Mouse (Mus musculus) hindbrain, embryonic 14.5 days (tissue): Measurements from ENCODE around the gene Pard3. TPM values are rescaled to one million over a fixed set of nuclear protein-coding genes. Genes with fewer than 3 reads are reported as not detected.

Source experiments
- ATAC-seq: fragments of 200-750 bp; cut with Nextera tagmentation; 2 replicates; pipeline ENCODE4 v1.8.0; 2017; ENCODE audit warnings: moderate number of reproducible peaks, mild to moderate bottlenecking, moderate TSS enrichment, moderate library complexity; ENCODE audit not compliant: low FRiP score
- DNase-seq: peaks from one replicate; pipeline ENCODE4 v3.0.0-alpha.2; 2015; ENCODE audit warnings: low spot score
- H3K27ac ChIP-seq: fragments of 300-500 bp; sonication (generic); 2 replicates; pipeline ENCODE4 v1.5.1; 2014; ENCODE audit warnings: mild to moderate bottlenecking, moderate library complexity
- H3K27me3 ChIP-seq: fragments of 300-500 bp; sonication (generic); 2 replicates; pipeline ENCODE4 v1.6.1; 2014; ENCODE audit warnings: mild to moderate bottlenecking, low read length, mixed read lengths; ENCODE audit not compliant: control insufficient read depth, insufficient read depth
- H3K36me3 ChIP-seq: fragments of 300-500 bp; sonication (generic); replicated peaks from 2 replicates; pipeline ENCODE4 v1.6.1; 2014; ENCODE audit not compliant: control insufficient read depth, insufficient read depth
- H3K4me1 ChIP-seq: fragments of 300-500 bp; sonication (generic); replicated peaks from 2 replicates; pipeline ENCODE4 v1.6.1; 2014; ENCODE audit warnings: antibody characterized with exemption, low read length, mixed read lengths; ENCODE audit not compliant: control insufficient read depth, insufficient read depth
- H3K4me2 ChIP-seq: fragments of 300-500 bp; sonication (generic); replicated peaks from 2 replicates; pipeline ENCODE4 v1.6.1; 2014; ENCODE audit warnings: mild to moderate bottlenecking, moderate library complexity
- H3K4me3 ChIP-seq: fragments of 300-500 bp; sonication (generic); replicated peaks from 2 replicates; pipeline ENCODE4 v1.5.1; 2014; ENCODE audit warnings: mild to moderate bottlenecking, low read length
- H3K9ac ChIP-seq: fragments of 300-500 bp; sonication (generic); 2 replicates; pipeline ENCODE4 v1.6.1; 2014
- H3K9me3 ChIP-seq: fragments of 300-500 bp; sonication (generic); 2 replicates; pipeline ENCODE4 v1.6.1; 2016; ENCODE audit warnings: low read length; ENCODE audit not compliant: control insufficient read depth
- WGBS: fragments of 180-500 bp; shearing (Covaris S2); extraction: QIAGEN DNeasy Blood & Tissue Kit; methylation state at CpG from one replicate; pipeline ENCODE4 v1.1.7; 2014; 5-methylcytosine and 5-hydroxymethylcytosine counted together
- polyA plus RNA-seq: library from polyadenylated mRNA; unstranded; fragments of >200 nt; fragmentation: Nextera tagmentation; extraction: Ambion mirVana; gene quantifications from 2 replicates; pipeline ENCODE4 v1.2.1, GENCODE M21; 2014

Gene Pard3
- polyA plus RNA-seq, 1 experiment from 2014 or later, result 25.5 TPM

DNA sequence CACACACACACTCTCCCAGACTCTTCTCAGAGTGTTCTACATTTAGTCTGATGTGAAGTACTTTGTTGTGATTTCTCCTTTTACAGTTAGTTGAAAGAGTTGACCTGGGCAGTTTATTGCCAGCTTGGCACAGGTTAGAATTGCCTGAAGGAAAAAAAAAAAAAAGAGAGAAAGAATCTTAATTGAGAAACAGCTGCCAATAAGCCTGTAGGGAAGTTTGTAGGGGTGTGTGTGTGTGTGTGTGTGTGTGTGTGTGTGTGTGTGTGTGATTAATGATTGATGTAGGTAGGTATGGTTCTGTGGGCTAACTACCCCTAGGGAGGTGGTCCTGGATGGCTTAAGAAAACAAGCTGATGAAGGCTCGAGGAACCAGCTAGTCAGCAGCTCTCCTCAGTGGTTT is 252.1 kb downstream of the Pard3 start:
- no peak overlapping the region for H3K4me2 ChIP-seq
- no peaks in the 10 kb centered on the region for H3K9me3 ChIP-seq
- ATAC-seq (no peak), DNase-seq (no peak)
- H3K4me3 ChIP-seq, result no peak overlapping the region
- H3K4me1 ChIP-seq, result no peaks in the 10 kb centered on the region
- H3K9ac ChIP-seq, result no peak overlapping the region
- no peaks in the 10 kb centered on the region for H3K36me3 ChIP-seq
- 50% methylated on average over 1 of the region's 1 CpGs for WGBS
- H3K27ac ChIP-seq, result no peak overlapping the region; the same call in 1 of the 2 replicates
- no peaks in the 10 kb centered on the region for H3K27me3 ChIP-seq

GRCm38 (mm10) chr8:127317914-127318313 is 254.2 kb downstream of the Pard3 start:
- ATAC-seq (no peak), DNase-seq (no peak)
- Histone ChIP-seq H3K4me2 (no peak overlapping the region), H3K9me3 (no peaks in the 10 kb centered on the region), H3K27ac (no peak overlapping the region), H3K4me1 (no peaks in the 10 kb centered on the region), H3K4me3 (no peak overlapping the region), H3K27me3 (no peaks in the 10 kb centered on the region), H3K9ac (no peak overlapping the region), H3K36me3 (no peaks in the 10 kb centered on the region)
- 86% methylated on average over 1 of the region's 1 CpGs for WGBS

- Histone ChIP-seq H3K4me3 (no peak overlapping the region), H3K36me3 (no peaks in the 10 kb centered on the region), H3K4me2 (no peak overlapping the region), H3K9ac (no peak overlapping the region), H3K4me1 (no peaks in the 10 kb centered on the region), H3K27me3 (no peaks in the 10 kb centered on the region), H3K27ac (no peak overlapping the region), H3K9me3 (no peaks in the 10 kb centered on the region)
- DNase-seq (no peak), ATAC-seq (no peak)
- 89% methylated on average over 7 of the region's 7 CpGs for WGBS
Observed at GRCm38 (mm10) chr8:127318377-127319159, 254.9 kb downstream of the Pard3 start.

- H3K9ac ChIP-seq, result no peak overlapping the region
- H3K4me3 ChIP-seq, result no peak overlapping the region
- H3K36me3 ChIP-seq, result no peaks in the 10 kb centered on the region
- no peak overlapping the region for H3K4me2 ChIP-seq
- DNase-seq (no peak), ATAC-seq (no peak)
- H3K27ac ChIP-seq, result no peak overlapping the region
- no peaks in the 10 kb centered on the region for H3K9me3 ChIP-seq
- 93% methylated on average over 5 of the region's 5 CpGs for WGBS
- H3K4me1 ChIP-seq, result no peaks in the 10 kb centered on the region
- H3K27me3 ChIP-seq, result no peaks in the 10 kb centered on the region
Observed at GRCm38 (mm10) chr8:127320930-127321329, 257.2 kb downstream of the Pard3 start.

DNA sequence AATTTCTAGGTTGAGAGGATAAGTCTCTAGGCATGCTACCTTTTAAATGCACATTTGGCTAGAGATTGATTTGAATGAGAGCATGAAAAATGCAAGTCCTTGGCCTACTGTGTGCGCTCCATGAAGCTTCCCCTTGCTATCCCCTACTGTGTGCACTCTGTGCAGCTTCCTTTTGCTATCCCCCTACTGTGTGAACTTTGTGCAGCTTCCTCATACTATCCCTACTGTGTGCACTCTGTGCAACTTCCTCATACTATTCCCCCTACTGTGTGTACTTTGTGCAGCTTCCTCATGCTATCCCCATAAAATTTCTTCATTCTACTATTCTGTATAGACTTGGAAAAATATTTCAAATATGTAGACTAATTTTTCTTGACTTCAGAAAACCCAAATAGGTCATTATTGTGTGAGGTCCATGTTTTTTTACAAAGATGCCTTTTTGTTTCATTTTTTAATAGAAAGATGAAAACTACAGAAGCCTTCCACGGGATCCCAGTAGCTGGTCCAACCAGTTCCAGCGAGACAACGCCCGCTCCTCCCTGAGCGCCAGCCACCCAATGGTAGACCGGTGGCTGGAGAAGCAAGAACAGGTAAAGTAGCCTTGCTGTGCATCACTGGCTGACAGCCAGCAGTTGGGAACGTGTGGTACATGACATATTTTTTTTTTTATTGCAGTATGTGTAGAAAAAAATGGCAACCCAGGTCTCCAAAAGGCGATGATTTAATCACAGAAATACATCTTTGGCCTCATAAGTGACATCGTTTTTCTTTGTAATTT is 260.1 kb downstream of the Pard3 start:
- Histone ChIP-seq H3K9me3 (no peaks in the 10 kb centered on the region), H3K4me1 (no peaks in the 10 kb centered on the region; the same call in 1 of the 2 replicates), H3K36me3 (no peaks in the 10 kb centered on the region), H3K27me3 (no peaks in the 10 kb centered on the region), H3K4me3 (no peak overlapping the region), H3K27ac (no peak overlapping the region), H3K9ac (no peak overlapping the region), H3K4me2 (no peak overlapping the region)
- DNase-seq (no peak), ATAC-seq (no peak)
- 91% methylated on average over 10 of the region's 10 CpGs for WGBS

DNA sequence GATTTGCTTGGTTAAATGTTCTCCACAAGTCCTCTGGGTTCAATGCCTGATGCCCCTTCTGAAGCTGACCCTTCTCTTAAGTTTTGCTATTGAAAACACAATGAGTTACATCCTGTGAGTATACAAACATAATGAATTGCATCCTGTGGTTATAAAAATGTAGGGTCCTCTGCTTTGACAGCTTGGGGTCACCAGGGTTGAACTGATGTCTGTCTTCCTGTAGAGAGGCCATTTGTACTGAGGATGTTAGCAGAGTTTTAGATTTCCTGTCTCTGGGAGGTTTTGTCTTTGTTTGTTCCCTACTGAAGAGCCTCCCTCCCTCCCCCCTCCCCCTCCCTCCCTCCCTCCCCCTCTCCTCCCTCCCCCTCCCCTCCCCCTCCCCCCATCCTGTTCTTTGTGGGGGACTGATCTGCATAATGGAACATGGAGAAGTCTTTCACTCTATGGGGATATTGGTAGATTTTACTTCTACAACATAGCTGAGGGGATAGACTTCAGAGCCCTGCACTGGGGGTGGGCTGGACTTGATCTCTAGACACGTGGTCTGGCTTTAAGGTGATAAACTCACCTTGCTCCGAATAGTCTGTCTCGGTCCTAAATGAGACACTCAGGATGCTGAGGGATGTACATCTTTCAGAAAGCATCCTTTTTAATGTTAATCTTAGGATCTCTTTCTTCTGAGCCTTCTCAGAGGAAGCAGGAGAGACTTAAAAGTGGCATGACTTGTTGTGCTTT is 261.3 kb downstream of the Pard3 start:
- Histone ChIP-seq H3K9ac (no peak overlapping the region), H3K27ac (no peak overlapping the region), H3K9me3 (no peaks in the 10 kb centered on the region), H3K4me1 (peaks cover under 1% of the 10 kb centered on the region; the same call in 1 of the 2 replicates), H3K27me3 (no peaks in the 10 kb centered on the region), H3K4me3 (no peak overlapping the region), H3K36me3 (no peaks in the 10 kb centered on the region), H3K4me2 (no peak overlapping the region)
- DNase-seq, result no peak
- no peak for ATAC-seq
- WGBS, result 57% methylated on average over 3 of the region's 3 CpGs

GRCm38 (mm10) chr8:127325749-127326148 is 262.1 kb downstream of the Pard3 start:
- Histone ChIP-seq H3K4me3 (no peak overlapping the region), H3K4me1 (peaks cover 8% of the 10 kb centered on the region; the same call in 1 of the 2 replicates), H3K9me3 (no peaks in the 10 kb centered on the region), H3K9ac (no peak overlapping the region), H3K27me3 (no peaks in the 10 kb centered on the region), H3K36me3 (no peaks in the 10 kb centered on the region), H3K27ac (no peak overlapping the region), H3K4me2 (no peak overlapping the region)
- 76% methylated on average over 5 of the region's 5 CpGs for WGBS
- DNase-seq (no peak), ATAC-seq (no peak)

DNA sequence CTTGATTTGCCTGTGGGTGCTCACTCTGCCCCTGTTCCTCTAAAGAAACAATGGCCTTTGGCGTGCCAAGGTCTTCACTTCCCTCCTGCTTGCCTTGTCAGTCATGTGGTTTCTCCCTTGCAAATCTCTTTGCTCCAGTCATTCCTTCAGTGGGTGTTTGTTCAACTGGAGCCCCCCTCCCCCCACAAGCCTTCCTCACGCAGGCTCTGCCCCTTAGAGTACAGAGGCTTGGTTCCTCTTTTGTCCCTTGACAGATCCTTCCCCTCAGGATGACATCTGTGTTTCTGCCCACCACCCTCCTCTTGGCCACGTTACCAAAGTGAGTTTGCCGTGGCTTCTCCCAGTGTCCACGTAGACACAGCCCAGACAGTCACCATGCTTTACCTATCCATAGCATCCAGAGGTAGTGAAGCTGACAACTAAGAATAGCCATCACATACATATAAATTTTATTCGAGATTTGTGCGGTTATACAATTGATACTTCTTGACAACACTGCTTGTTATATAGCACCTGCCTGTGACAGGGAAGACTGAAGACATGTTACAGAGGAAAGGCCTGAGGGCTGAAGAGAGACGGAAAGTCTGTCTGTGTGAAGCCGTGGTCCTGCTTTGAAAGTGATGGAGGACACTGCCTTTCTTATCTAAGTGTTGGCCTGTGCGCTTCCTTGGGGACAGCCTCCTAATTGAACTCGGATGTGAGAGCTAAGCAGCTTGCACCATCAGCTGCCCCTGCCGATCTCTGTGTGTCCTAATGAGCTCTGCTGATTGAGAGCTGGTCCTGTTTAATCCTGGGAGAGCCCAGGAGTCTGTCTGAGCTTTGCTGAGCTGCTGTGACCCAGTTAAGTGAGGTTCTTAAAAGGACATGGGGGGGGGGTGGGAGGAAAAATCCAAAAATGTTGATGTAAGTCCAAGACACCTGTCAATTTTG is 266.8 kb downstream of the Pard3 start:
- no peaks in the 10 kb centered on the region for H3K36me3 ChIP-seq
- no peaks in the 10 kb centered on the region for H3K27me3 ChIP-seq
- no peak overlapping the region for H3K4me3 ChIP-seq
- WGBS, result 38% methylated on average over 12 of the region's 12 CpGs
- H3K4me2 ChIP-seq, result no peak overlapping the region
- 0 out of 2 replicates have a peak overlapping the region, but pooled peaks have one; percentile 9 for H3K27ac ChIP-seq
- H3K4me1 ChIP-seq, result peaks cover 11% of the 10 kb centered on the region; the same call in 1 of the 2 replicates
- peak; percentile 31; the same call in 1 of the 2 replicates for ATAC-seq
- H3K9ac ChIP-seq, result no peak overlapping the region
- no peaks in the 10 kb centered on the region for H3K9me3 ChIP-seq
- DNase-seq, result no peak
